Mouse (Mus musculus) heart, embryonic 16.5 days (tissue): Measurements from ENCODE around the gene Ergic3. TPM values are rescaled to one million over a fixed set of nuclear protein-coding genes. Genes with fewer than 3 reads are reported as not detected.
A peak's percentile ranks its signal among the peaks of the same experiment; 100 is the strongest.

Source experiments
- ATAC-seq: fragments of 200-750 bp; cut with Nextera tagmentation; replicated peaks from 2 replicates; pipeline ENCODE4 v1.8.0; 2017; ENCODE audit warnings: moderate number of reproducible peaks; ENCODE audit not compliant: insufficient read depth, low FRiP score; ENCODE audit errors: extremely low read depth
- H3K27ac ChIP-seq: fragments of 300-500 bp; sonication (generic); 2 replicates; pipeline ENCODE4 v1.5.1; 2014; ENCODE audit warnings: mild to moderate bottlenecking, low read length, control low read depth, moderate library complexity
- H3K27me3 ChIP-seq: fragments of 300-500 bp; sonication (generic); 2 replicates; pipeline ENCODE4 v1.6.1; 2014; ENCODE audit warnings: low read length, mixed read lengths; ENCODE audit not compliant: control insufficient read depth, insufficient read depth
- H3K36me3 ChIP-seq: fragments of 300-500 bp; sonication (generic); 2 replicates; pipeline ENCODE4 v1.6.1; 2014; ENCODE audit not compliant: control insufficient read depth, insufficient read depth
- H3K4me1 ChIP-seq: fragments of 300-500 bp; sonication (generic); 2 replicates; pipeline ENCODE4 v1.6.1; 2014; ENCODE audit warnings: low read length, mixed read lengths; ENCODE audit not compliant: control insufficient read depth, insufficient read depth
- H3K4me2 ChIP-seq: fragments of 300-500 bp; sonication (generic); 2 replicates; pipeline ENCODE4 v1.6.1; 2014; ENCODE audit warnings: low read depth, mild to moderate bottlenecking, control low read depth, low read length
- H3K4me3 ChIP-seq: fragments of 300-500 bp; sonication (generic); 2 replicates; pipeline ENCODE4 v1.5.1; 2014; ENCODE audit warnings: mild to moderate bottlenecking, control low read depth, low read length
- H3K9ac ChIP-seq: fragments of 300-500 bp; sonication (generic); 2 replicates; pipeline ENCODE4 v1.6.1; 2014; ENCODE audit warnings: low read length, control low read depth
- H3K9me3 ChIP-seq: fragments of 300-500 bp; sonication (generic); replicated peaks from 2 replicates; pipeline ENCODE4 v1.6.1; 2016; ENCODE audit warnings: low read length; ENCODE audit not compliant: control insufficient read depth
- WGBS: fragments of 180-500 bp; shearing (Covaris S2); extraction: QIAGEN DNeasy Blood & Tissue Kit; methylation state at CpG from one replicate; pipeline ENCODE4 v1.1.7; 2014; 5-methylcytosine and 5-hydroxymethylcytosine counted together
- polyA plus RNA-seq: library from polyadenylated mRNA; unstranded; fragments of >200 nt; fragmentation: Nextera tagmentation; extraction: Ambion mirVana; gene quantifications from 2 replicates; pipeline ENCODE4 v1.2.1, GENCODE M21; 2015

The Ergic3 gene
- polyA plus RNA-seq = 143 and 162 TPM in 2 replicates

GRCm38 (mm10) chr2:156007888-156008532, at the start of gene Ergic3, which contains the start of gene 6430550D23Rik:
Gene Ergic3, plus strand, starts transcription at chr2:156008045.
Gene 6430550D23Rik, minus strand, starts transcription at chr2:156007977.
- Histone ChIP-seq H3K27ac (peak within 1 kb of the TSS; percentile 78), H3K36me3 (peaks cover 22% of the 10 kb centered on the region), H3K4me1 (peaks cover 11% of the 10 kb centered on the region), H3K9ac (peak within 1 kb of the TSS; percentile 91), H3K4me2 (peak within 1 kb of the TSS; percentile 89), H3K4me3 (peak within 1 kb of the TSS; percentile 94), H3K9me3 (peaks cover 4% of the 10 kb centered on the region; the same call in 1 of the 2 replicates), H3K27me3 (no peaks in the 10 kb centered on the region)
- under 1% methylated on average over 44 of the region's 45 CpGs for WGBS
- ATAC-seq = peak; percentile 100

GRCm38 (mm10) chr2:155959981-155960380, 47.9 kb upstream of the Ergic3 start:
- no peak overlapping the region for H3K4me2 ChIP-seq
- H3K4me1 ChIP-seq = peaks cover 5% of the 10 kb centered on the region
- H3K27me3 ChIP-seq = no peaks in the 10 kb centered on the region
- 69% methylated on average over 5 of the region's 5 CpGs for WGBS
- H3K9me3 ChIP-seq = no peaks in the 10 kb centered on the region
- H3K36me3 ChIP-seq = peaks cover 13% of the 10 kb centered on the region
- H3K4me3 ChIP-seq = no peak overlapping the region
- no peak overlapping the region for H3K27ac ChIP-seq
- no peak overlapping the region for H3K9ac ChIP-seq
- no peak for ATAC-seq

- Histone ChIP-seq H3K4me1 (peaks cover 5% of the 10 kb centered on the region), H3K27ac (no peak overlapping the region), H3K9me3 (no peaks in the 10 kb centered on the region), H3K36me3 (peaks cover 20% of the 10 kb centered on the region), H3K4me3 (no peak overlapping the region), H3K27me3 (no peaks in the 10 kb centered on the region), H3K4me2 (no peak overlapping the region), H3K9ac (no peak overlapping the region)
- 84% methylated on average over 10 of the region's 10 CpGs for WGBS
- ATAC-seq = no peak
Observed at GRCm38 (mm10) chr2:155961862-155962261, 46.0 kb upstream of the Ergic3 start.

GRCm38 (mm10) chr2:155962991-155963390, 44.9 kb upstream of the Ergic3 start:
- no peaks in the 10 kb centered on the region for H3K27me3 ChIP-seq
- ATAC-seq = no peak
- H3K4me1 ChIP-seq = no peaks in the 10 kb centered on the region; the same call in 1 of the 2 replicates
- no peak overlapping the region for H3K4me3 ChIP-seq
- peaks cover 24% of the 10 kb centered on the region for H3K36me3 ChIP-seq
- H3K27ac ChIP-seq = no peak overlapping the region
- H3K9ac ChIP-seq = no peak overlapping the region
- H3K4me2 ChIP-seq = no peak overlapping the region
- H3K9me3 ChIP-seq = no peaks in the 10 kb centered on the region
- WGBS = 41% methylated on average over 1 of the region's 1 CpGs

- no peaks in the 10 kb centered on the region for H3K27me3 ChIP-seq
- ATAC-seq = no peak
- H3K9ac ChIP-seq = no peak overlapping the region
- peaks cover 50% of the 10 kb centered on the region for H3K36me3 ChIP-seq
- no peaks in the 10 kb centered on the region for H3K9me3 ChIP-seq
- no peak overlapping the region for H3K4me3 ChIP-seq
- WGBS = 83% methylated on average over 6 of the region's 6 CpGs
- no peak overlapping the region for H3K4me2 ChIP-seq
- no peak overlapping the region for H3K27ac ChIP-seq
- no peaks in the 10 kb centered on the region for H3K4me1 ChIP-seq
Observed at GRCm38 (mm10) chr2:155973348-155973747, 34.5 kb upstream of the Ergic3 start.

GRCm38 (mm10) chr2:155974087-155974731, 33.6 kb upstream of the Ergic3 start:
- no peaks in the 10 kb centered on the region for H3K4me1 ChIP-seq
- peaks cover 46% of the 10 kb centered on the region for H3K36me3 ChIP-seq
- H3K9me3 ChIP-seq = no peaks in the 10 kb centered on the region
- no peak overlapping the region for H3K4me2 ChIP-seq
- no peak for ATAC-seq
- no peak overlapping the region for H3K27ac ChIP-seq
- H3K27me3 ChIP-seq = no peaks in the 10 kb centered on the region
- H3K4me3 ChIP-seq = no peak overlapping the region
- H3K9ac ChIP-seq = no peak overlapping the region
- 79% methylated on average over 14 of the region's 14 CpGs for WGBS

GRCm38 (mm10) chr2:155979328-155979991, 28.4 kb upstream of the Ergic3 start:
- Histone ChIP-seq H3K4me1 (no peaks in the 10 kb centered on the region), H3K9ac (no peak overlapping the region), H3K27me3 (no peaks in the 10 kb centered on the region), H3K27ac (peak overlapping the region; percentile 57), H3K4me2 (no peak overlapping the region), H3K4me3 (no peak overlapping the region), H3K36me3 (peaks cover 56% of the 10 kb centered on the region), H3K9me3 (no peaks in the 10 kb centered on the region)
- 70% methylated on average over 5 of the region's 5 CpGs for WGBS
- ATAC-seq = no peak

GRCm38 (mm10) chr2:155985776-155986175, 22.1 kb upstream of the Ergic3 start:
- H3K27me3 ChIP-seq = no peaks in the 10 kb centered on the region
- no peak overlapping the region for H3K9ac ChIP-seq
- no peaks in the 10 kb centered on the region for H3K9me3 ChIP-seq
- peaks cover 51% of the 10 kb centered on the region for H3K36me3 ChIP-seq
- no peak overlapping the region for H3K4me3 ChIP-seq
- H3K27ac ChIP-seq = no peak overlapping the region; the same call in 1 of the 2 replicates
- WGBS = 90% methylated on average over 7 of the region's 7 CpGs
- no peak overlapping the region for H3K4me2 ChIP-seq
- 0 out of 2 replicates have a peak, but pooled peaks cover 4% of the 10 kb centered on the region for H3K4me1 ChIP-seq
- peak; percentile 47 for ATAC-seq

- 94% methylated on average over 6 of the region's 6 CpGs for WGBS
- Histone ChIP-seq H3K27me3 (no peaks in the 10 kb centered on the region), H3K9ac (no peak overlapping the region), H3K4me2 (no peak overlapping the region), H3K4me1 (peaks cover 14% of the 10 kb centered on the region), H3K36me3 (peaks cover 55% of the 10 kb centered on the region), H3K4me3 (no peak overlapping the region), H3K27ac (no peak overlapping the region), H3K9me3 (no peaks in the 10 kb centered on the region)
- no peak for ATAC-seq
Observed at GRCm38 (mm10) chr2:155987131-155987530, 20.7 kb upstream of the Ergic3 start.
